Mouse (Mus musculus) adrenal gland, adult (tissue): ENCODE data around the gene Eif3d.
A peak's percentile ranks its signal among the peaks of the same experiment; 100 is the strongest.

Experiments used
- DNase-seq, 2 experiments: peaks; one replicate each; pipeline ENCODE4 v3.0.0; 2022 to 2023; ENCODE audit warnings: low spot score in 1 of 2; ENCODE audit not compliant: inconsistent age in 2 of 2

The Eif3d gene

GRCm38 (mm10) chr15:77954362-77954761 is 16.3 kb downstream of the Eif3d start:
- DNase-seq, result no peak

- no peak for DNase-seq
These were observed 17.7 kb downstream of the Eif3d start for GRCm38 (mm10) chr15:77952921-77953320.

- no peak for DNase-seq
These were observed 21.6 kb downstream of the Eif3d start for GRCm38 (mm10) chr15:77949061-77949460.

DNA sequence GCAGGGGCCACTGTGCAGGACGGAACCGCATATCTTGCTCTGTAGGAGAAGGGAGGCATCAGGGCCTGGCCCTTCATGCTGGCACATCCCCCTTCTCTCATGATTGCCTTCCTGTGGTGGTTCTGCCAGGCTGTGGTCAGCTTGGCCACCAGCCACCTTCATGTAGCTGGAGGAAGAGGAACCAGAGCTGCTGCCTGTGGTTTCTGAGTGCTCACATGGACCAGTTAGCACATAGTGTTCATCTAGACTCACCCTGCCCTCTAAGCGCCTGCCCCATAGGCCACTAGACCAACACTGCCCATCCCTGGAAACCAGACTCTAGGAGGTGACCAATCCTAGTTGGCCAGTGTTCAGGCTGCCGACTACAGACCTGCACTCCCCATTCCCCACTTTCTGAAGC is 24.9 kb downstream of the Eif3d start:
- DNase-seq, result peak in 1 of 2 experiments; percentile 40

- no peak for DNase-seq
These were observed 29.1 kb downstream of the Eif3d start for GRCm38 (mm10) chr15:77941563-77941962.

DNA sequence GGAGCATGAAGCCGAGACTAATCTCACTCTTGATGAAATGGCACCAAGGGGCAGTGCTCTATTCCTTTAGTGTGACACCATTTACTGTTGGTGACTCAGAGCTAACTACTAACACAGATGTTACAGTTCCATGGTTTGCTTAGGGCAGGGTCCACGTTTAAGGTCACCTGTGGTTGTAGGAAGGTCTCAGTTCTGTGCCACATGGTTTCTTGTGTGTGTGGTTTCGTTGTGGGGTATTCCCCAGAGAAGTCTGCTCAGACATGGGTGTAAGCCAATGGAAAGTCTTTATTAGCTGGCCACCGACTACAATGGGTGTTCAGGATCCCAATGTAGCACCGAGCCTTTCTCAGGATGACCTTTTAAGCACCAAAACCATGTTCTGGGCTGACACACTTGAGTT is 32.1 kb downstream of the Eif3d start:
- no peak for DNase-seq

- no peak for DNase-seq
These were observed 34.8 kb downstream of the Eif3d start for GRCm38 (mm10) chr15:77935673-77936375.

DNA sequence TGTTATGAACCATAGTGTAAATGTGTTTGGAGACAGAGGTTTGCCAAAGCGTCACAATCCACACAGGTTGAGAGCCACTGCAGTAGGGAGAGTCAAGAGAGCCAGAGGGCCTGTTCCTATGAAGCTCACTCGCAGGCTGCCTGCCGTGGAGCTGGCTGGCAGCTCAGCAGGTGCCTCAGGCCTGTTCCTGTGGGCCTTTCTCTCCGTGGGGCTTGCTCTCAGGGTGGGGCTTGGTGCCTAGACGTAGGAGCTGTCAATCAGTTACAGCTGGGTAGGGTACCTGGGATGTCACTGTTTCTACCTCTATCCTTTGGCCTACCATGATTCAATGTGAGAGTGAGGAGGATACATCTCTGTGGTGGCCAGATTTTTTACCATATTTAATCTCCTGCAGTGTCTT is 35.6 kb downstream of the Eif3d start:
- DNase-seq, result no peak

DNA sequence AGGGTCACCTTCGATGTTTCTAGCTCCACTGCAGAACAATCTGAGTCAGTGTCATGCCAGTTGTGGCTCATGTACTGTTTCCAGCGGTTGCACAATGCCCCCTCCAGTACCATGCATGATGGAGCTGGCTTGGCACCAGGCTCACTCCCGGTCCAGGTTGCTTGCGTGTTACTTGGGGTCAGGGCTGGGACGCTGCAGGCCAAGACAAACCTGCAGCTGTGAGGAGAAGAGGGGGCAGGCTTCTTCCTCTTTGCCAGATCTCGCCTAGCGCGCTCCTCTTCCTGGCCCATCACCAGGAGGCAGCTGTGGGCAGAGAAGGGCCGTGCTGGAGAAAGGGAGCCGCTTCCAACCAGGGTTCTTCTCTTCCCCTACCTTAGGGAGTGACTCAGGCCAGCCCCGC is 36.3 kb downstream of the Eif3d start:
- DNase-seq, result peak; percentile 48 to 77

DNA sequence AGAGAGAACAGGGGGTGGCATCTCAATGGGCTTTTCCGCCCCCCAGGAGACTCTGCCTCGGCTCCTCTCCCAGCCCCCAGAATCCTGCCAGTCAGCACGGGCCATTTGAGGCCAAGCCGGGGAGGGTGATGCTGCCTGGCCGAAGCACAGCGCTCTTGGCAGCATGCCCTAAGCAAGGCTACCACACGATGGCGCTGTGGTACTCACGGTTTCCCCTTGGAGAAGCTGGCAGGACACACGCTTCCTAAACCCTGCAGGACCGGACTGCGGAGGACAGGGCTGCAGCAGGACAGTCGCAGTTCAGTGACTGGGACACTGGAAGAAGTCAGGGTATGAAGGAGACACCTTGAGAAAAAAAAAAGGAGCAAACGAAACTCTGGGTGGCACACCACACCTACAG is 36.8 kb downstream of the Eif3d start:
- peak; percentile 97 to 100 for DNase-seq

DNA sequence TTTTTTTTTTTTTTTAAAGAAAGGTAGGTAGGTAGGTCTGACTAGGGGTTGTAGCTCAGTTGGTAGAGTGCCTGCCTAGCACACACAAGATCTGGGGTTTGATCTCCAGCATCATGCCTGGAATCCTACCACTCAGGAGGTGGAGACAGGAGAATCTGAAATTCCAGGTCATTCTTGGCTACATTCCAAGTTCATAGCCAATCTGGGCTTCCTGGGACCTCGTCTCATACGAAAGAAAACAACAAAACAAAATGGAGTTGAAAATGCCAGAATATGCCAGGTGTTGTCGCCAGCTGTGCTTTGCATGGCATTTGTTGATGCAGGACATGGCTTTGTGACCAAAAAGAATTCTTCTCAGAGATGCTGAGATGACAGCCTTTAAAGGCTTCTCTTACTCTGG is 37.4 kb downstream of the Eif3d start:
- no peak for DNase-seq

- DNase-seq, result peak in 1 of 2 experiments; percentile 49
These were observed 39.0 kb downstream of the Eif3d start for GRCm38 (mm10) chr15:77931689-77932016.

DNA sequence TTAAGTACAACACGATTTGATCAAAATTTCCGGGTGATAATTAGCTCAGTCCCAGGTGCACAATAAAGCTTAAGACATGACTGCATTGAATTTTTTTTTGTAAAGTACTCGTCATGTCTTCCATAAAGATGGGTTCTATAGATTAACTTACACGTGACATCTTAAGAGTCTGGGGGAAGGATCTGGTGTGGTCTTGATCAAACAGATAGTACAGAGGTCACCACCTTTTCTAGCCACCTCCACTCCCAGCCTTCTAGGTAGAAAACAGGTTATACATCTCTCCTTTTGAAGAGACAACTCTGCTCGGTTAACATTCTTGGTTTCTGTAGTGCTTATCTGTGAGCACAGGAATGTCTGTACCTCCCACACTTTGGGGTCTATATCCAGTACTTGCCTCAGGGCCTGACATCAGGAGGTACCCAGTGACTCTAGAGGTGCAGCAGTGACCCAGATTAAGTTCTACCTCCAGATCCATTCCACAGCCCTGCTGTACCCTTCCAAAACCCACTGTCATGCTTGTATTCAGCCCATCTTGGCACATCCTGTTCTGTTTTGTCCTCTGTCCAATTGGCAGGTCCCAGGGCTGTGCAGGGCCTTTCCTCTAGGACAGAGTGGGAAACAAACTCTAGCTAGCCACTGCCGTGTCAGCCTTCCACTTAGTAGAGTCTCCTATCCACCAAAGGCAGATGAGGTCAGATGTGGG is 39.5 kb downstream of the Eif3d start:
- DNase-seq, result no peak

- DNase-seq, result peak in 1 of 2 experiments; percentile 56
These were observed 40.8 kb downstream of the Eif3d start for GRCm38 (mm10) chr15:77929804-77930203.

- DNase-seq, result peak; percentile 99
These were observed 41.8 kb downstream of the Eif3d start, which contains the start of gene Txn2 for GRCm38 (mm10) chr15:77928673-77929331. TSS of gene Txn2 (minus strand) at chr15:77929006.

DNA sequence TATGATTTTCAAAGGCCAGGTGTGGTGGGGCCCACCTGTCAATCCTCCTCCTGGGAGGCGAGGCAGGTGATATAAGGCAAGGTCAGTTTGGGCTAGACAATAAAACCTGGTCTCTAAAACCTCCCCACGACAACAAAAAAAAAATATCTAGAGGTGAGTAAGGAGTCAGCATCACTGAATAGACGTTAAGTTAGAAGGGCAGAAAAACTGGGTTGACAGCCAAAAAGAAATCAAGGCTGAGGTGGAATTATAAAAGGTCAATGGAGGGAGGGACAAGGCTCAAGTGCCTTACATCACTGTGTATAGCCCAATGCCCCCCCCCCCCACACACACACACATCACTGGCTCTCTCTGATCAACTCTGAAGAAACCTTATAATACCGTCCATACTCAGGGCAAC is 42.5 kb downstream of the Eif3d start:
- peak; percentile 50 to 82 for DNase-seq

DNA sequence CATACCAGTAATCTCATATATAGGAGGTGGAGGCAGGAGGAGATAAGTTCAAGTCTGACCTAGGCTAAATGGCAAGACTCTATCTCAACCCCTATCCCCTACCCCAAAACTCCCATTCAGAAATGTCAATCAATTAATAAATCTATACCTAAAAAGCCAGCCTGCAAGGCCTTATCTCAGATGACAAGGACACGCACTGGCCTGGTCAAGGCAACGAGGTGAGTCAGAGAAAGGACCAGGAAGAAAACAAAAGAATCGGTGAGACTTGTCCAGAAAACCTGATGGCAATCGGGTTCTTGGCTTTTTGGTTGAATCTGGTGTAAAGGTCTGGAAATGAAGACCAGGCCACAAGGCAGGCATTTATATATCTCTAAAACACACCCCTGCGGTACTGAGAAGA is 43.7 kb downstream of the Eif3d start:
- peak; percentile 72 to 84 for DNase-seq

DNA sequence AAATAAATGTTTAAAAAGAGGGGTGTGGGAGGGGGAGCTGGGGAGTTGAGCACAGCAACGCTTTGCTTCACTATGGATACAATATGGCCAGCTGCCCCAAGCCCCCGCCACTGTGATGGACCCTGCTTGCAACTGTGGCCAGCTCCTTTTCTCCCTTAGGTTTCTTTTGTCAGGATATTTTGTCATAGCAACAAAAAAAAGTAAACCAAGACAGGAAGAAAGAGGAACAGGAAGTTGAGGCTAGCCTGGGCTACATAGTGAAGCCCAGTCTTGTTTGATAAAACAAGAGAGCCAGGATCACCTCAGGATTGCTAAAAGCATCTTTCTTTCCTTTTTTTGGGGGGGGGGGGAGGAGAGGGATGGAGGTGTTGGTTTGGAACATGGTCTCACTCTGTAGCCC is 45.4 kb downstream of the Eif3d start:
- DNase-seq, result peak in 1 of 2 experiments; percentile 39

- DNase-seq, result peak in 1 of 2 experiments; percentile 75
These were observed 47.2 kb downstream of the Eif3d start for GRCm38 (mm10) chr15:77923267-77924035.

- peak; percentile 79 to 88 for DNase-seq
These were observed 47.9 kb downstream of the Eif3d start for GRCm38 (mm10) chr15:77922710-77923109.

- DNase-seq, result peak in 1 of 2 experiments; percentile 47
These were observed 49.0 kb downstream of the Eif3d start for GRCm38 (mm10) chr15:77921636-77922035.
